Mouse (Mus musculus): ENCODE results near the gene Lrrc4.

The Lrrc4 gene

GRCm38 (mm10) chr6:28614856-28615255 lies 216.7 kb downstream of the Lrrc4 start:
- DNase-seq (ENCODE audit: low spot score): no peak

GRCm38 (mm10) chr6:28613441-28613840 lies 218.1 kb downstream of the Lrrc4 start:
- DNase-seq (ENCODE audit: low spot score): no peak
